ENCODE assay signal across 38 mouse cellular contexts in genomic region chr4:109578356-109578755, GRCm38 (mm10). TPM values are rescaled to one million over a fixed set of nuclear protein-coding genes. Genes with fewer than 3 reads are reported as not detected.
"Had no signal": no experiment of that assay in that cellular context is flagged by ENCODE, and none has a peak within 500 bp of the region (broad histone marks: within the 10 kb centered on the region; RNA-seq: fewer than 3 reads in every experiment).

No protein-coding gene starts in this region.

- H3K36me3 ChIP-seq: heart, embryonic 10.5 days; heart, embryonic 12.5 days; heart, embryonic 13.5 days; heart, embryonic 15.5 days; hindbrain, embryonic 10.5 days; hindbrain, embryonic 12.5 days; hindbrain, embryonic 13.5 days; hindbrain, embryonic 15.5 days; intestine, embryonic 15.5 days had no signal

- H3K4me1 ChIP-seq: heart, embryonic 10.5 days; heart, embryonic 12.5 days; heart, embryonic 13.5 days; heart, embryonic 15.5 days; hindbrain, embryonic 12.5 days; hindbrain, embryonic 13.5 days; hindbrain, embryonic 15.5 days; intestine, embryonic 15.5 days had no signal

- DNase-seq: heart, adult 18-20 months; heart, adult 2 months; heart, postnatal 10 days; heart, postnatal 14 days; heart, postnatal 36 days; heart, postnatal 4 days; kidney, adult 11 months; kidney, adult 18-20 months; kidney, postnatal 25 days; layer of hippocampus, adult 9-11 months; layer of hippocampus, postnatal 36 days had no signal

- H3K9ac ChIP-seq: heart, embryonic 12.5 days; heart, embryonic 13.5 days; heart, embryonic 15.5 days; hindbrain, embryonic 12.5 days; hindbrain, embryonic 13.5 days; hindbrain, embryonic 14.5 days; hindbrain, embryonic 15.5 days; intestine, embryonic 15.5 days had no signal

- H3K9me3 ChIP-seq: heart, embryonic 10.5 days; heart, embryonic 12.5 days; heart, embryonic 13.5 days; heart, embryonic 15.5 days; hindbrain, embryonic 10.5 days; hindbrain, embryonic 12.5 days; hindbrain, embryonic 13.5 days; hindbrain, embryonic 15.5 days; intestine, embryonic 15.5 days had no signal

- H3K4me2 ChIP-seq: heart, embryonic 11.5 days; heart, embryonic 12.5 days; heart, embryonic 13.5 days; heart, embryonic 15.5 days; hindbrain, embryonic 12.5 days; hindbrain, embryonic 13.5 days; hindbrain, embryonic 14.5 days; hindbrain, embryonic 15.5 days; intestine, embryonic 15.5 days had no signal

- H3K27ac ChIP-seq: heart, adult 2 months; heart, embryonic 10.5 days; heart, embryonic 13.5 days; heart, embryonic 15.5 days; hindbrain, embryonic 10.5 days; hindbrain, embryonic 12.5 days; hindbrain, embryonic 13.5 days; hindbrain, embryonic 14.5 days; hindbrain, embryonic 15.5 days; hindbrain, postnatal 0 days; intestine, embryonic 15.5 days; kidney, postnatal 0 days; layer of hippocampus, adult 2 months; left cerebral cortex, adult 2 months had no signal

- H3K27me3 ChIP-seq: heart, embryonic 12.5 days; heart, embryonic 13.5 days; heart, embryonic 15.5 days; hindbrain, embryonic 12.5 days; hindbrain, embryonic 13.5 days; hindbrain, embryonic 15.5 days; intestine, embryonic 15.5 days had no signal

- H3K4me3 ChIP-seq: heart, adult 2 months; heart, embryonic 10.5 days; heart, embryonic 12.5 days; heart, embryonic 13.5 days; heart, embryonic 15.5 days; hindbrain, embryonic 10.5 days; hindbrain, embryonic 12.5 days; hindbrain, embryonic 13.5 days; hindbrain, embryonic 15.5 days; intestine, embryonic 15.5 days; layer of hippocampus, adult 2 months; left cerebral cortex, adult 2 months had no signal

- ATAC-seq: hindbrain, embryonic 16.5 days; hindbrain, postnatal 0 days; inflammation-experienced regulatory T-cells, adult 6 months; intestine, embryonic 15.5 days; intestine, embryonic 16.5 days; intestine, postnatal 0 days had no signal

RNA-seq across cellular contexts. Expression of gene 4930522H14Rik, which starts 47.3 kb away (rescaled TPM):
- polyA plus RNA-seq: heart, adult 2 months; heart, embryonic 10.5 days; heart, embryonic 11.5 days; heart, embryonic 12.5 days; heart, embryonic 13.5 days; heart, embryonic 14.5 days; heart, embryonic 15.5 days; heart, embryonic 16.5 days; heart, postnatal 0 days; hindbrain, embryonic 10.5 days; hindbrain, embryonic 11.5 days; hindbrain, embryonic 12.5 days; hindbrain, embryonic 13.5 days; hindbrain, embryonic 14.5 days; hindbrain, embryonic 15.5 days; hindbrain, embryonic 16.5 days; hindbrain, postnatal 0 days; inflammation-experienced regulatory T-cells, adult 6 months; intestine, embryonic 14.5 days; intestine, embryonic 15.5 days; intestine, embryonic 16.5 days; intestine, postnatal 0 days; kidney, embryonic 14.5 days; kidney, embryonic 16.5 days; kidney, postnatal 0 days; large intestine, adult 2 months had no signal
